Mouse (Mus musculus) mouse trophoblast stem cell (cell line): ENCODE data around the gene Wdr1.
"Not testable (repeated sequence)": the region's sequence is repeated elsewhere in the genome, so short reads cannot be mapped to it uniquely, and the experiment has no call there.

ENCODE experiments used
- in situ Hi-C, 2 experiments: fragments of 300-500 bp; cut with MseI, MboI; formaldehyde crosslinking; loops; 2 replicates in 1 of 2; 3 replicates in 1 of 2; pipeline ENCODE4 v1.15.1; 2025

Gene Wdr1

DNA sequence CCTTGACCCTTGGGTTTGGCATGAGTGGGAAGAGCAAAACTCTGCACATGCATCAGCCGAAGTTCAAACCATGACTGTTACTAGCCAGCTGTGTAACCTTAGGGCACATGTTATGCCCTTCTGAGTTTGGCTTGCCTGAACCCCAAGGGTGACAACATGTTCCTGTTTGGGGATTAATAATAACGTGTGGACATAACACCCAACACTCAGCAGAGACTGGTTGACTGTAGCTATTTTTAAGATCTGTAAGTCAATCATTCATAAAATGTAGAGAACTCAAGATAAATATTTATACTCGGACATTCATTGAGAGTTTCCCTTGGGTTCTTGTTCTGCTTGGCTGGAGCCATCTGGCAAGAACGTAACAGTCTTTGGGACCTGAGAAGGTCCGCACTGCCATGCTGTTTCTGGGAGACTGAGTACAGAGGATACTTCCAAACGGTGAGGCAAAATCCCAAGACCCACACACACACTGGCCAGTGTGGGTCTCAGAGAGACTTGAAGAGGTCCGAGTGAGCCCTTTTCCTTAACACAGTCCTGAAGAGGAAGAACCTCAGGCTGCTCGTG is 66.4 kb downstream of the Wdr1 start:
- in situ Hi-C loops: no loop called here

DNA sequence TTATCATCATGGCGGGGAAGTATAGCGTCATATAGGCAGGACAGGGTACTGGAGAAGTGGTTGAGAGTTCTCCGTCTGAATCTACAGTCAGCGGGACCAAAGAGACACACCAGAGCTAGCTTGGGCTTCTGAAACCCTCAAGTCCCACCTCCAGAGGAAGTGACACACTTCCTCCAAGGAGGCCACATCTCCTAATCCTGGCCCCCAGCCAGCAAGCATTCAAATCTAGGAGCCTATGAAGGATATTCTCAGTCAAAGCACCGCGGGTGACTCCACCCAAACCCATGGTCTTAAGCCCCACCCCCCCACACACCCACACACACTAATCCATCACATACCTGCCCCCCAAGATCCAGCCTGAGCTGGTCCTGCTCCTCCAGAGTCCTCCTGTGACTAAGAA is 69.1 kb downstream of the Wdr1 start:
- in situ Hi-C loops: no loop called here

DNA sequence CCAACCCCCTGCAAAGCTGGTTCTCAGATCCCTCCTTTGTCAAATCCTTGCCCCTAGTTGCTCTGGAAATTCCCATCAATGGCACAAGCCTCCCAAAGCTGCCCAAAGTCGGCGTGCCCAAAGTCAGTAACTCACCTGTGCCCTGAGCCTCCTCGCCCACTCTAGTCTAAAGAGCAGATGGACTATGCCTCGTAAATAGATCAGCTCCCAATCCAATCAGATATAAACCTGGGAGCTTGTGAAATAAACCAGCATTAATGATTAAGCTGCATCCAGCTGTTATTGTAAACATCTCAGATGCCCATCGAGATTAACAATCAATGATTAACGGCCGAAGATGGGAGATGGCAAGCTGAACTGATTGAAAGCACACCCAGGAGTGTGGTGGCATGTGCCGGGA is 71.3 kb downstream of the Wdr1 start:
- in situ Hi-C loops: no loop called here

DNA sequence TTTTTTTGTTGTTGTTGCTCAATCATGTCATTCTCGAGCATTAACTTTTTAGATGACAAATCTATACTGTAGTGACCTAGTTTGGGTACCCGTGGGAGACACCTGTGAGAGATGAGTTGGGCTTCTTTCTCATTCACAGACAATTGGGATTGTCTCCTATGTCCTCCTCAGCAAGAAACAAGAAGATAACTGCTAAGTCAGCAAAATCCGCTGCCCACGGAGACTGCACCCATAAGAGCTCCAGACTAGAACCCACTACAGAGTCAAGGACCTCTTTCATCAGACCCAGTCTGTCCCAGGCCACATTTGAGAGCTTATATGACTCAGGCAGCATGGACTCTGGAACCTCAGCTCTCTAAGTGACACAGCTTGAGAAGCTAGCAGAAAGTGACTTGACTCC is 73.3 kb downstream of the Wdr1 start:
- in situ Hi-C loops: no loop called here

DNA sequence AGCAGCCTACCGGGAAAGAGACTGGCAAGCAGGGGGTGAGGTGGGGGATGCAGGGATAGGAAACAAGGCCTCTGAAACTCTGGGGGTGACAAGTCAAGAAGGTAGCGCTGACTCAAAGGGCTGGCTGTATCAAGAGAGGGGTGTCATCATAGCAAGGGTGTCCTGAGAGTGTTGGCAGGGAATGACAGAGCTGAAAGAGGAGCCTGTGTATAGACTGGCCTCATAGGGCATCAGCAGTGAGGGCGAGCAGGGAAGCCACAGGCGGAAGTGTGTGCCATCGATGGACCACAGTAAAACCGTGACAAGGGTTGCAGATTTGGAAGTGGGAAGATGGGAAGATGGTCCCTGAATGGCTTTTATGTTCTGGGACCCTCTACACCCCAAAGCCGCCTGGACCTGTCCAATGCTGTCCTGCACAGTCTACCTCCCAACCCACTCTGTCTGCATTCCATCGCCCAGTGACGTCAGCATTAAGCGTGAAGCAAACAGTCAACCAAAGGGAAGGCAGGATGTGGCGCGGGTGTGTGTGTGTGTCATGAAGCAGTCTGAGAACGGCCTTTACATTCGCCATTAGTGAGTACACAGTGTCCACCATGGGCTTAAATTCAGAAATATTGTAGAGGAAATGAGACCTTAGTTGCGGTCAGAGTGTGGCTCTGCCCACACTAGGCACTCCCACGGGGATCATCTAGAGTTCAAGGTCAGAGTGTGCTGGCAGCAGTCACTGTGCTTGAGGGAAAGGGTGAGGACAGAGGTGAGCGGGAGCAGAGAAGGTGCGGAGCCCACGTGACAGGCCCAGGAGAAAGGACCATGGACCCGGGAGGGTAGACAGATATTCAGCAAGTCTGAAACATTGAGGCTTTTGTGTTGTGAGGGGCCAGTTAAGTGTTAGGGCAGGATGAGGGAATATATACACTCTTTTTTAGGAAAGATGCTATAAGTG is 74.1 kb downstream of the Wdr1 start:
- in situ Hi-C loops: no loop called here

DNA sequence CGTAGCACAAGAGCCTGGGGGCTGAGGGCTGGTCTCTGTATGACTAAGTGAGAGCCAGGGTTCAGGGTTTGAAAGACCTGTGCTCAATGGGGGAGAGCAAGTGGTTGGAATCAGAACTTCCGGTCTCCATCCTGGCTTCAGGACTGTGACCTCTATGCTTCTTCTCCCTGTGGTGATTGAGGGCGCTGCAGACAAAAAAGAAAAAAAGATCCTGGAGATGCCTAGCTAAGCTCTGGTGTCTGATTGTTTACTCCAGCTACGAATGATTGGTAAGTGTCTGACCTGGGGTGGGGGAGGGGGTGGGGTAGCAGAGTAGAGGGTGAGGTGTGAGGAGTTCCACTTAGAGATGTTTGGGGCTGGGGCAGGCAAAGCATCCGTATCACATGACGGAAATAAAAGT is 75.0 kb downstream of the Wdr1 start:
- in situ Hi-C loops: no loop called here

DNA sequence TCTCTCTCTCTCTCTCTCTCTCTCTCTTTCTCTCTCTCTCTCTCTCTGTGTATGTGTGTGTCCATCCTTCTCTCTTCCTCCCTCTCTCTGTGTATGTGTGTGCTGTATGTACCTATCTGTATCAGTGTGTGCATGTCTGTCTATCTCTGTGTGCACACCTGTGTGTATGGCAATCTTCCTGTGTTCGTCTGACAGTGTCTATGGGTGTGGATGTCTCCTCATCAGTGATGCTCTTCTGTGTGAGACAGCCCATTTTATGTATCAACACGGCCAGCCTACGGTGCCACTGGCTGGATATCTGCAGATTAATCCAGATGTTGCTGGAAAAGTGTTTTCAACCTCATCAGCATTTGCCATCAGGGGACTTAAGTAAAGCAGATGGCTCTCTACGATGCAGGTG is 75.8 kb downstream of the Wdr1 start:
- in situ Hi-C loops: no loop called here

DNA sequence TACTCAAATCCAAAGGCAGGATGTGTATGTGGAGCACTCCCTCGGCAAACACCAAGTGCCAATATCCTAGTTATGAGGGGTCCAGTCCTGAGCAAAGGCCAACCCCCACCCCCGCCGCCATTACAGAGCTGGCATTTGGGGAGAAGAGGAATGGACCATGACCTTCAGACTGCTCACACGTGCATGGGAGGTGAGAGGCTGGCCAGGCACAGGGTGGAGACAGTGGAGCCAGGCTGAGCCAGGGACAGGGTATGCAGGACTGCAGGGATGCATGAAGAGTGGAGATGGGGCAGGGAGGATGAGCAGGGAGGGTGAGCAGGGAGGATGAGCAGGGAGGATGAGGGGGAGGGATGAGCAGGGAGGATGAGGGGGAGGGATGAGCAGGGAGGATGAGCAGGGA is 77.1 kb downstream of the Wdr1 start:
- in situ Hi-C loops: no loop called here

DNA sequence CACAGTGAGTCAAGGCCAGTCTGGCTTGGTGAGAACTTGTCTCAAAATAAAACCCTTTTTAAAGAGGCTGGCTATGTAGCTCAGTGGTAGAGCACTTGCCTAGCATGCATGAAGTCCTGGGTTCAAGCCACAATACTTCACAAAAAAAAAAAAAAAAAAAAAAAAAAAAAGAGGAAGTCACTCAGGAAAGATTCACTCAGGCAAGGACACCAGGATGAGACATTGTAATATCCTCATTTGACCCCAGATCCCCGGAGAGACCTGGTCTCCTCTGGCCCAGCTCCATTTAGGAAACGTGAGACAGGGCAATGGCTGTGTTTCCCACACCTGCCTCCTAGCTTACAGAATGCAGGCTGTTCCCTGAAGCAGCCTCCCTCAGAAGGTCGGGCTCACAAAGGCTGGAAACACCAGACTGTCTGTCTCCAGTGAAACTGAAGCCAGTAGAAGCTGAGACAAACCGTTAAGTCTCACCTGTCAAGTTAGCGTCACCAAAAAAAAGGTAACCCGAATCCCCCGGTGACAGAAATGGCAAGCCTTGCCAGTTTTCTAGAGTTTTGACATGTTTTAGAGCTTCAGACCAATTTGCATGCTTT is 79.4 kb downstream of the Wdr1 start:
- in situ Hi-C loops: no loop called here

DNA sequence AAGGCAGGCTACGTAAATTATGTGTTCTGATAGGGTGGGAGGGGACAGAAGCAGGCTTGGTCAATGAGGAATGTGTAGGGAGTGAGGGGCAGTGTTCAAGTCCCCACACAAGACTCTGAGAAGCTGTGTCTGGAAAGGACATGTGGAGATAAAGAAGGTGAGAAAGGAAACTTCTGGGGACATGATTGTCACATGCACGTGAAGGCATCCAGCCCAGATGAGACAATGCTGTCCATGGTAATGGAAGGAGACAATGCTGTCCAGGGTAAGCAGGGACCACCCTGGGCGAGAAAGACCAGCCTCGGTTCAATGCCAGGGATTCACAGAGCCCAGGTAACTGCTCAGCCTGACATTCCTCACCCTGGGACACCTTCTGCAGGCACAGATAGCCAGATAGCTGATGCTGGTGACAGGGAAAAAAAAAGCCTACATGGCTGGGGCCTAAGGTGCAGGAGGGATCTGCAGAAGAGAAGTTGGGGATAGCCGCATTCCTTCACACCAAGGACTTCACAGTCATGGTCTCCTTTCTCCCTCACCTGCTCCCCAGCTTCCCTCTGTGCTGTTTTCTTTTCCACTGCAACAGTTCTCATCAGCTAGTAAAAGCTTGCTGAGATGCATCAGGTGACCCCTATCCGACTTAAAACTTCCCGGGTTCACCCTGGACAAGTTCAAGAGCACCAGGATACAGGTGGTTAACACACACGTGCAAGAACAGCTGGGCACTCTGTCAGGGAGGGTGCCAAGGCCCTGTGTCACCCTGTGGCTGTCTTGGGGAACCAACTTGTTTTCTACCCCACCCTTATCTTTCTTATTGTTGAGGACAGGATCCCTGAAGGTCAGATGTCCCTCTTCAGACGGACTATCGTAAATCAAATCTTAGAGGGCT is 82.0 kb downstream of the Wdr1 start:
- in situ Hi-C loops: no loop called here

DNA sequence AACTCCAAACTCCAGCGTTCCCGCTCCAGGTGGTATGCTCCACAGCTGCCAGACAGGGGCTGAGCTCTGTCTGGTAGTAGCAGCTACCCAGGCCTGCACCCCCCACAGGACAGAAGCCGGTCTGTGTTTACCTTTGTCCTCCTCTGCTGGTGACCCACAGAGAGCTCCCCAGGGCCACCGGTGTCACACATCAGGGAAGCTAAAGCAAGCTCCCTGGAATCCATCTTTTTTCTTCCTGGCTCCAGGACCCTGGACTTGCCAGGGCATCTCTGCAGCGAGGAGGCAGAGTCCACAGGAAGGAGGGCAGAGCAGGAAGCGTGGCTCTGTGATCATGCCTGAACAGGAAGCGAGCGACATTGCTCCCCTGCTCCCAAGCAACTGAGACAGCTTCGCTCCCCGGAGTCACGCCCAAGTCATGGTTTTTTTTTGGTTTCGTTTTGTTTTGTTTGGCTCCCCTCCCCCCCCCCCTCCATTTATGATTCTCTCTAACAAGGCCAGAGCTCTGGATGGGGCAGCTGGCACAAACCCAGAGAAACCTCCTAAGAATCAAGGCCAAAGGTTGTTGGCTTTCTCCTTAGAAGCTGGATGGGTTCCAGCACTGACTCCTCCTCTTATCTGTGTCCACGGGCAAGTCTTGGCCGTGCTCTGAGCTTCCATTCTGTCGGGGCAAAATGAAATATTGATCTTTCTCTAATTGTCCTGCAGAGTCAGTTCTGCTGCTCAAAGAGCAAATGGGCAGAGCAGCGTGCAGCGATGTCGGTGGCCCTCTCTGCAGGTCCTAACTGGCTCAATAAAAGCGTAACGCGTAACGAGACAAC is 82.9 kb downstream of the Wdr1 start:
- in situ Hi-C loops: no loop called here

DNA sequence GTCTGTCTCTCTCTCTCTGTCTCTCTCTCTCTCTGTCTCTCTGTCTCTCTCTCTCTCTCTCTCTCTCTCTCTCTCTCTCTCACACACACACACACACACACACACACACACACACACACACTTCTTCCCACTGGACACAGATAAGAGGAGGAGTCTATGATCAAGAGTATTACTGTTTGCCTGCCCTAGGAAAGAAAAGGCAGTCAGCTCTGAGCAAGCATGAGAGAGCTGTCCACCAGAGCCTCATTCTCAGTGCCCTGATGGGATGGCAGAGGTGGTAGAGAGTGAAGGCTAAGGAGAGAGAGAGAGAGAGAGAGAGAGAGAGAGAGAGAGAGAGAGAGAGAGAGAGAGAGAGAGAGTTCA is 83.5 kb downstream of the Wdr1 start:
- in situ Hi-C loops: not testable (repeated sequence)

DNA sequence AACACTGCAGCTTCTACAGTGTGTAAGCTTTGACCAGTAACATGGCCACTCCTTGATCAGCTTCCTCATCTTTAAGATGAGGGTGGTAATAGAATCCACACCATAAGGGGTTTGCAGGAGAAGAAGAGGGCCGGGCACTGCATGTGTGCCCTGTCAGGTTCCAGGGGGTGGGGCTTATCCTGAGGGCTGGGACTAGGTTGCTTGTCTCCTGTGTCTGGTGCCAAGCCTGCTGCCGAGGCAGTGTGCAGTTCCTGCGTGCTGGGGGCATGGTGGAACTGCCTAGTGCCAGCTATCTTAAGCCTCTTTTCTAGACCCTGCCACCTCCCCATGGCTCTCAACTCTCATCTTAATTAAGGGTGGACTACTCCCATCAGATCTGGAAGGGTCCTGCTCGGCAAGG is 84.0 kb downstream of the Wdr1 start:
- in situ Hi-C loops: no loop called here

DNA sequence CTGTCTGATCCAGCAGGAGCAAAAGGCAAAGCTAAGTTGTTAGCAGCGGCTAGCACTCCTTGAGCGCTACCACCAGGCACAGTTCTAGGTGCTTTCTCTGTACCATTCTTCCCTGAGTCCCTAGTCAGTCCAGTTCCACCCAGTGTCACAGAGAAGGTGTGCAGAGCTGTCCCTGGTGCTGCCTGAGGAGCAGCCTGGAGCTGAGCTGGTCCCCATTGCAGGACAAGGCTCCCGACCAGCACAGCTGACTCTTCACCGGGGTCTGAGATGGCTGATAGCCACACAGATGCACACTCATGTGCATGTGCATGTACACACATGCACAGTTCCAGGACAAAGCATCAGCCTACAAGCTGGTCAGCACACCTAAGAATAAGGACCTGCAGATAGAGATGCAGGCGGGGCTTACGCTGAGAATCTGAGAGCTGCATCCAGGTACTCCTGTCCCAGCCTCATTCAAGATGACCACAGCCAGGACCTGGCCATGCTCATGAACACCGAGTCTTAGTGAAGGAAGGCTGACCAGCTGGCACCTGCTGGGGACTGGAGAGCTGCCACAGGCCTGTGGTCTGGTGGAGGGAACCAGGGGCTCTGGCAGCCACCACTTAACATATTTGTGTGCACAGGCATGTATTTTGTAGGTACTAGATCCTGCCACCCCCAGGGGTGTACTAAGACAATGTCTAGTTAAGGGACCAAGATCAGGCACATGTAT is 85.1 kb downstream of the Wdr1 start:
- in situ Hi-C loops: no loop called here

DNA sequence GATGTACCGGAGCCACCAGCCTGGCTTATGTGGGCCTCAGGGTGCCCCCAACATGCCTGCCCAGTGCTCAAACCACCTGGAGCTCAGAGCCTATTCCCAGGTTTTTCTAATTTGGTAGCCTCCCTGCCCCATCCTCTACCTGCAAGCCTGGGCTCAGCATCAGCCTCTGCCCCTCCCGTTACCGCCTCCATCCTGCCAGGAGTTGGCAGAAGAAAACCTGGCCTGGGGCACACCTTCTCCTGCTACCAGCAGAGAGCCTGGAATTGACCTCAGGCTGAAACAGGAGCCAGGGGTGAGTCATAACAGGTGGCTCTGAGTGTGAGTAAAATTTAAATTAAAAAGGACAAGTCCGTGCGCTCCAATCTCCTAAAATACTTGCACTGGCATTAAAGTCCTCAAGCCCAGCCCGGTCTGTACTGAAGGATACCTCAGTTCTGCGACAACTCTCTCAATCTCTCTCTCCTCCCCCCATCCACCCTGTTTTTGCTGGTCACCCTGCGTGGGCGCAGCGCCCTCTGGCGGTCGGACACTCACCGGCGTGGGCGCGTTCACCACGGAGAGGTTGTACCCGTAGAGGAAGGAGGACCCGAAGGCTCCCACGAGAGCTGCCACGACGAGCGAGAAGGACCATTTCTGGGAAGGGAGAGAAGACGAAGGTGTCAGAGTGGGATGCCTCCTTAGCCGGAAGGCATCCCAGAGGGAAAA is 86.0 kb downstream of the Wdr1 start:
- in situ Hi-C loops: no loop called here
